Mouse (Mus musculus): ENCODE measurements at regions not wholly inside any gene's neighbourhood (a gene's known extent, or its start where the extent isn't known, plus 50 kb on each side); places are given as distances from the start of the nearest gene placed in this dataset.
"Not testable (repeated sequence)": the region's sequence is repeated elsewhere in the genome, so short reads cannot be mapped to it uniquely, and the experiment has no call there.

DNA sequence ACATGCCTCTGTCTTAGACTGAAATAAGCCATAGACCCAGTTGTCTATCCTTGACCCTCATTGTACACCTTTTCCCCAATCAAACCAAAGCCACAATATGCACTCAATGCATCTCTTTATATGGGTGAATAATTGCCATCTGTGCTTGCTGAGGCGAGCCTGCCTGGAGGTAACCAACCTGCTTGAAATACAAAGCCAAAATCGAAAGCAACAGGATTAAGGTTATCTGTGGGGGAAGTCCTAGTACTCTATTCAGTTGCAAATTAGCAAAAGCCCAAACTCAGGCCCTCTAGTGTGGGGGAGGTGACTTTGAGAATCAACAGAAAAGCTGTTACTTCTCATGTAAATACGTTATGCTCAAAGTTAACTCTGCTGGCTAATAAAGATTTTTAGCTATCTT is 246.2 kb upstream of the Fundc1 start:
- no peak for DNase-seq (ENCODE audit: low spot score)

DNA sequence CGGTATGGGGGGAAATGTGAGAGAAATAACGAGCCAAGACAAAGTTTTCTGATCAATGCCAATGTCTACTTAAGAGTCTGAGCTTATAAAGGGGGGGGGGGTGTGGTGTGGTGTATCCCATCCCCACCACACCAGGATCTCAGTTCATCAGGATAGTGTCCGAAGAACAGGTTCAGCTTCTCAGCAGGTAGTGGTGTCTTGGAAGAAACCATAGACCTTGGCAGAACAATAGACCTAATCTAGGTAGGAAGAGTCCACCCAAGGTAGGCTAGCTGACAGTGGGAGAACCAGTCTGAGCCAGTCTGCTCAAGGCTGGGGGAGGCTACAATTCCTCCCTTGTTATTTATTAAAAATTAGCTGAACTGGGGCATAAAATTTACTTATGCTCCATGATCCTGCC is 245.5 kb upstream of the Fundc1 start:
- no peak for DNase-seq (ENCODE audit: low spot score)

DNA sequence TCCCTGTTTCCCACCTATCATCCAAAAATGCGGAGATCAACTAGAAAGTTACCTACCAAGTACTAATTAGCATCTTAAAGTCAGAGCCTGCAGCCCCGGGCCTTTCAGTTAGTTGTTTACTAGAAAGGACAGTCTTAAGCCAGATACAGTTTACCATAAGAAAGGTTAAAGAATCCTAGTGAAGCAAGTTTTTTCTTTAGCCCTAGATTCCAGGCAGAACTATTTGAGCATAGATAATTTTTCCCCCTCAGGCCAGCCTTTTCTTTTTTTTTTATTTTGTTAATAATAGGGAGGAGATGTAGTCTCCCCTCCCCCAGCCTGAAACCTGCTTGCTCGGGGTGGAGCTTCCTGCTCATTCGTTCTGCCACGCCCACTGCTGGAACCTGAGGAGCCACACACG is 215.9 kb upstream of the Fundc1 start:
- not testable (repeated sequence) for DNase-seq (ENCODE audit: low spot score)

DNA sequence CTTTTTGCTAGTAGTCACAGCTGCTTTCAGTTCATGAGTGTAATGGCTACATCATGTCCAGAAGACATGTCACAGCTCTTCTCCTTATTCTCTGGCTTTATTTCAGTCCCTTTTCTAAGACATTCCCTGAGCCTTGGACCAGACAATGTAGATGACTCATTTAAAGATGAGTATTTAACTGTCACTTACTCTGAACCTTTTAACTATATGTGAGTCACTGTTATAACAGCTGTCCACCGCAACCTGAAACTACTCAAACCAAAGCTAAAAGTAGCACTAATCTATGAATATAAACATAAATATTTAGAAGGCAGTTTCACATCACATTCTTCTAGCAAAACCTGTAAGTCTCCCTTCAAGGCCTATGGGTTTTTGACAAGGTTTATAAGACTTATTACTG is 203.8 kb upstream of the Fundc1 start:
- no peak for DNase-seq (ENCODE audit: low spot score)

DNA sequence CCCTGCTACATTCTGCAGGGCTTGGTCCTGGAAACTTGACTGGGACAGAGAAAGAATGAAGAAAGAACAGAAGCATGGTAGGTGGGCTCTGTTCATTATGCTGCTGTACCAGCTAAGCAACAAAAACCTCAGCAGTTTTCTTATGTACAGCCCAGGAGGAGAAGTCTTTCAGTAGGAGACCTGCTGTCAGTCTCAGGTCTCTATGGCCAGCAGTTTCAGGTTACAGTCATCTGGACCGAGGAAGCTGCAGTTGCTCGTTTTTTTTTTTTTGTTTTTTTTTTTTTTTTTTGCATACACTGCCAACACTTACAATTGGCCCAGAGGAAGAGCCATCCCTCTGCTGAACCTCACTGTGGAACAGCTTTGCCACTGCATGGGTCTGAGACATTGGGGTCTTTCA is 180.7 kb upstream of the Fundc1 start:
- DNase-seq (ENCODE audit: low spot score) = no peak

DNA sequence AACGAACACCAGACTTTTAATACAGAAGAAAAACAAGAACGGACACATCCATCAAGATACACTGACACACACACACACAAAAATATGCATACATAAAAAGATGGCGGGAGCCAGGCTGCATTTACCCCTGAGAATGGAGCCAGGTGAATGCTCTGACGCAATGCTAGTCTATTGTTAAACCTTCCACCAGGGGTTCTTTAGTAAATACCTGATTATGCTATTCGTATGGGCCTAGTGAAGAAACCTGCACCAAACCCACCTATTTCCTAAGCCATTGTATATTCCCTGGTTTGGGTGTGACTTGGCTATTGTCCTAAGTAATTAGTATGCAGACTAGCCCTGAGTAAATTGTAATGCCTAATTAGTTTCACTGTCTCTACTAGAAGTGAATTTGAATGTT is 179.3 kb upstream of the Fundc1 start:
- no peak for DNase-seq (ENCODE audit: low spot score)

DNA sequence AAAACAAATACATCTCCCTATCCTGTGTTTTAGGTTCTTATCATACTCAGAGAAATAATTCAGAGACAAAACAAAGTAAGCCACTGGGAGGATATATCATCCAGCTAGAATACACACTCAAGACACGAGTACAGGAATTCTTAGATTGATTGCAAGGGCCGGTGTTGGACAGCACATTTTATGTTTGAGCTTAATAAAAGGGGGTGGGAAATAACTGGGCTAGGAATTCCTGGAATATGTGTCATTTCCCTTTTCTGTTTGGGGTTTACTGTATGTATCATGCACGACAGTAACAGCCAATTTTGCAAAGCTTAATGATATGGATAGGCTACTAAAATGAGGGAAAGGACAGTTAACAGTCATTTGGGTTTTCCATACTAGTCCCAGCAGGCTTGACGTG is 158.1 kb upstream of the Fundc1 start:
- DNase-seq (ENCODE audit: low spot score) = no peak

DNA sequence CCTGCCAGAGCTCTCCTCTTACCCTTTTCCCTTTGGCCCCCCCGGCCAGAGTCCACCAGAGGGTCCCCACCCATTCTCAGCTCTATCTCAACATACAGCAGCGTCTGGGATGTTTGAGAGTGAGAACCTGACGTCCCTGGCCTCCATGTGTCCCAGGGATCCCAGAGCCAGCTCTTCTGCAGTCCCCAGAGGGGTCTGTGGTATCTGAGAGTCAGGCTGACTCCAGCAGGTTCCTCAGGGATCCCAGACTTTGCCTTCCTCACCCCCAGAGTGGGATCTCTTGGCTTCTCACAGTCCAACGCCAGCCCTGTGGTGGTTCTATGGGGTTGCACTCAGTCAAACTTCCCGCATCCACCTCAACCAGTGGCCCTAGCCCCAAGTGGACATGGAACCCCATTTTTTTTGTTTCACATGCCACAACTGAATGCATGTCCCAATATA is 153.7 kb upstream of the Fundc1 start:
- no peak for DNase-seq (ENCODE audit: low spot score)

DNA sequence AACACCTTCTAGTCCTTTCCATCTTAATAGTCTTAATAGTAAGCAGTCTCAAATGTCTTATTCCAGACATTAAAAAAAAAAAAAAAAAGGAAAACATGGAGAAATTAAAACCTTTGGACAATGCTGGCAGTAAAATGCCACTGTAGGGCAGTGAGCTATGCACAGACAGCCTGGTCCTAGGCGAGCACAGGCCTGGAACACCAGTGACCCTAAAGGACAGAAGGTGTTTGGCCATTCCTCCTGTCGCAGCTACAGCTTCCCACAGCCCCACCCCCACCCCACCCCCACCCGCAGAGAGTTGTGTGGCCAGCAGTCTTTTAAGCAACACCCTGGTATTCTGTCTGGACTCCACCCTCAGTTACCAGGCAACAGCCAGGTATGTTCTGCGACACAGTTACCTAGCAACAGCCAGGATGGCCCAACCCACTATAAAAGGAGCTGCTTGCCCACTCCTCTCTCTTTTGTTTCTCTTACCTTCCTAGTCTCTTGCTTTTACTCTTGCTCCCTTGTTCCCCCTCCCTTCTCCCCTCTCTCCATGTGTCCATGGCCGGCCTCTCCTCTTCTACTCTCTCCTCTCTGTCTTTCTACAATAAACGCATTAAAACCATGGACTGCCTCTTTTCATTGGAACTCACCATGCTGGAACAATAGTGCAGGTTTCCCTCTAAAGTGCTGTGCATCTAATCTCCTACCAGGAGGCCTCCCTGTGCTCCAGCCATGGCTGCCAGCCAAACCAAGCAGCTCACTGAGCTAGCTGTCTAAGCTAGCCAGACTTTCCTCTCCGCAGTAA is 153.1 kb upstream of the Fundc1 start:
- peak; percentile 4 for DNase-seq (ENCODE audit: low spot score)

DNA sequence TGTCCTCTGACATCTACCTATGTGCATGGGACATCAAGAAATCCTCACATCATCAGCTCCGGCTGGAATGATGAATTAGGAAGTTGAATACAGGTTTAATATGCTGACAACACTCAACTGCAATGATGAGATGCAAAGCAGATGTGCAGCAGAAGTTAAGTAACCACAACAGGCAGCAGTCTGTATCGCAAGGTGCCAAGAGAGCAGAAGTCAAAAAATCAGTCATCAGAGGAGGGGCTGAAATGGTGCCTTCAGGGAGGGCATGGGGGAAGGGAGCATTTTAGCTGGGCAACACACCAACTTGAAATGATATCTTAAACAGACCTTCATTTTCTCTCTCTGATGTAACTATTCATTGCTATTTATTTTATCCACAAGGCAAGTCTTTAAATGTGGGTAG is 152.3 kb upstream of the Fundc1 start:
- no peak for DNase-seq (ENCODE audit: low spot score)

DNA sequence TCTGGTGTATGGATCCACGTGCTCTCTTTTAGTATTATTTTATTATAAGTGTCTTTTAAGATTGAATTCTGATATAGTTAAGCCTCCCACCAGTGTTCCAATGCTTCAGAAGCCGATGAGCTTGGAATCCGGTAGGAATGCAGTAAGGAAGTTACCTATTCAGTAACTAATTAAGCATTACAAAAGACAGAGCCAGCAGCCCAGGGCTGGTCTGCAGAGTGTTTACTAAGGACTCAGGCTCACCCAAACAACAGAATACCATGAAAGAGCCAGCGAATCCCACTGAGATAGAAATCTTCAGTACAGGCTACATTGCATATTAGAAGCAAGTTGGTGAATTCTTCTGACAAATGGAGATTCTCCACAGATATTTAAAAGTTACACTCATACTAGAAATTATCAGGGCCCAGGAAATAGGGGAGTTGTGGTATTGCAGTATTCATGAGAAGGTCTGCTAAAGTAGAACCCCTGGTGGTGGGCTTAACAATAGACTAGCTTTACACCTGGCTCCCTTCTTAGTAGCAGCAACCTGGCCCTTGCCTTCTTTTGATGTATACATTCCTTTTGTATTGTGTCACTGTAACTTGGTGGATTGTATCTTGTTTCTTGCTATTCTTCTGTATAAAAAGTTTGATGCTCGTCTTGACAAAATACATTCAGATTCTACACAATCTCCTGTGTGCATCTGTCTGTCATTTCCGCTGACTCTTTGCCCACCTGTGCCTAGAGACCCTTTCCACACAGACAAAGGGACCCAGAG is 149.9 kb upstream of the Fundc1 start:
- DNase-seq (ENCODE audit: low spot score) = not testable (repeated sequence)

DNA sequence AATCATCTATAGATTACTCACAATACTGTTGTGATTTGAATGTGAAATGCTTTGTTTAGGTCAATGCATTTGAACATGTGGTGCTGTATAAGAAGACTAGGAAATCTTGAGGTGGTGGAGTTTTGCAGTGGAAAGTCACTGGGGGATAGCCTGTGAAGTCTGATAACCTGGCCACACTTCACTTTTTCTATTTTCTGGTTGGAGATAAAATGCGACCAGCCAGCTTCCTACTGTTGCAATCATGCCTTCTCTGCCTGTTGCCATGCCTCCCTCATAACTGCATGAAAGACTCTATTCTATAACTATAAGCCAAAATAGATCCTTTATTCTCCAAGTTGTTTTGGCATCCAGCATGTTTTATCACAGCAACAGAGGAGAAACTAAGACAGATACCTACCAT is 142.4 kb upstream of the Fundc1 start:
- DNase-seq (ENCODE audit: low spot score) = no peak

DNA sequence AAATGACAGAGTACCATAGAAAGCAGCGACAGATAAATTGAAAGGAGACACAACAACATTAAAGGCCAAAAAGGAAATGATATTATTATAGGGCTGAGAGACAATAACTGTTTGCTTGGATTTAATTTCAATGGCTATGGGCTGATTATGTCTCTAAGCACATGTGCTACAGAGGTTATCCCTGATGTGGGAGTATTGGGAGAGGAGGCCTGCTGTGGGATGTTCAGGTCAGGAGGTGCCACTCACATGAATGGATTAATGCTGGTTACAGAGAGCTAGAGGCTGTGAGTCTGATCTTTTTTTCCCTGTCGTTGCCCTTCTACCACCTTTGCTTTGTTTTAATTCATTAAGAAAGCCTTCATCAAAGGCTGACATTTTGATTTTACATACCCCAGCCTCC is 140.8 kb upstream of the Fundc1 start:
- DNase-seq (ENCODE audit: low spot score) = no peak

DNA sequence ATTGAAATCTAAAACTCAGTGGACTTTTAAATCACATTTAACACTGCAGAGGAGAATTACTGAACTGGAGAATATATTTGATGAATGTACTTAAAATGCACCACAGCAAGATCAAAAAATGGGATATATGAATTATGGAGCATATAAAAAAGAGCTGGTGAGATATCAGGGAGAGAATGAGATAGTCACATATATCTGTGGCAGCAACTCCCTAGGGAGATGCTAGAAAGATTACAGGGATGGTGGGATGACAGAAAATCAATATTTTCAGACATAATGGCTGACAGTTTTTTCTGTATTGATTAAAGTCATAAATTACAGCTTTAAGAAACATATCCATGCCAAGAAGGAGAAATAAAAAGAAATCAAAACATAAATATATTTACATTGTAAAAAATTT is 140.3 kb upstream of the Fundc1 start:
- DNase-seq (ENCODE audit: low spot score) = no peak
